Mouse (Mus musculus) heart, postnatal 0 days (tissue): ENCODE results near the gene Lcn12.

ENCODE experiments used
- CTCF ChIP-seq: IDR thresholded peaks from 2 replicates; pipeline ENCODE4 v1.5.1; 2016; ENCODE audit warnings: antibody characterized with exemption, control low read depth, low read depth
- EP300 ChIP-seq: IDR thresholded peaks from 2 replicates; pipeline ENCODE4 v1.6.1; 2016; ENCODE audit warnings: antibody characterized with exemption, low read depth

DNA sequence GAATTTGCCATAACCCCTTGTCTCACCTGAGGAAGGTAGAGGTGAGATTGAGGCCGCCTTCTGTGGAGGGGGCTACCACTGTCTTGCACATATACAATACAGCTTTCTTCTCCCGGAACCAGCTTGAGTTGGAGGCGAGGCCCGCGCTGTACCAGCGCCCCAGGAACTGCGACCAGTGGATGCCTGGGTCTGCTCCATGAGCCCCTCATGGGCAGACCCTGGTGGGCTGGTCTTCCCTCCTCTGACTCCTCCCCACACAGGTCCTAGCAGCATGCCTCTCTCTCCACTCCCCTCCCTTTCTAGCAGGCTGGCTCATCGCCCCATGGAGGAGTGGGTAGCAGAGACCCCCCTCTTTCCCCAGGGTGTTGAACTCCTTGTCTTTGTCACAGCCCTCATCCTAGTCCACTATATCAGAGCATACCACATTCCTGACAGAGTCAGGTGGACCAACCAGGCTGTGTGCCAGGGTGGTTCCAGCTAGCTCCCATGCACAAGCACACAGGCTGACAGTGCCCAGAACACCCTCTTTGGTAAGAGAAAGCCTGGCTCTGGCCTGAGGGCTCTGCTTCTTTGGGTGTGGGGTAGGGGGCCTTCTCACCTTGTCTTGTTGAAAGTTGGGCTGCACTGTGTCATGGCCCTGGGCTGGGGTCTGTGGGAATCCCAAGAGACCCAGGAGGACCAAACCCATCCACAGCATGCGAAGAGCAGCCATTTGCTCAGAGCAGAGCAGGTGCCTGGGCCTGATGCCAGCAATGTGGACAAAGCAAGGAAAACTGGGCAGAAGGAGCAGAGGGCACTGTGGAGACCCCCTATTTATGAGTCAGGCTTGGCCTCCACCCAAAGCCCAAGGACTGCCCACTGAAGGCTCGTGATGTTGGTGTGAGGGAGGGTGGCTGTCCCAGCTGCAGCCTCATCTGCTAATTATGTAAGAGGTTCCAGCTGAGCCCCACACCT lies 24.5 kb downstream of the Lcn12 start:
- TF ChIP-seq CTCF (no peak), EP300 (peak; percentile 60)
